Mouse (Mus musculus): ENCODE measurements around the gene BC005561. TPM values are rescaled to one million over a fixed set of nuclear protein-coding genes. Genes with fewer than 3 reads are reported as not detected.

Gene BC005561
- total RNA-seq, 2 experiments from 2014 or later = 3.3 to 5.0 TPM

GRCm38 (mm10) chr5:104571282-104571921, 63.2 kb downstream of the BC005561 start:
- ATAC-seq (replicated peaks; ENCODE audit: low FRiP score, poor library complexity, severe bottlenecking) = peak; percentile 100

Other genes with a start within 250 kb of the BC005561 start
- 1.3 and 8.5 TPM in 2 replicates for gene Ibsp, start 209.2 kb upstream of the BC005561 start, total RNA-seq (2015; ENCODE audit: low replicate concordance)
- gene Ibsp, start 209.2 kb upstream of the BC005561 start, total RNA-seq (2017; ENCODE audit: low replicate concordance) = 3.0 and 3.5 TPM in 2 replicates
- gene Mepe, start 183.0 kb upstream of the BC005561 start, total RNA-seq (2015; ENCODE audit: low replicate concordance) = not detected in 2 replicates
- not detected in 2 replicates for gene Mepe, start 183.0 kb upstream of the BC005561 start, total RNA-seq (2017; ENCODE audit: low replicate concordance)
- 4.4 and 16.3 TPM in 2 replicates for gene Spp1, start 73.2 kb upstream of the BC005561 start, total RNA-seq (2015; ENCODE audit: low replicate concordance)
- gene Spp1, start 73.2 kb upstream of the BC005561 start, total RNA-seq (2017; ENCODE audit: low replicate concordance) = 4.9 and 5.9 TPM in 2 replicates
- 0.21 and 0.38 TPM in 2 replicates for gene Pkd2, start 48.9 kb upstream of the BC005561 start, total RNA-seq (2015; ENCODE audit: low replicate concordance)
- 0.26 and 0.84 TPM in 2 replicates for gene Pkd2, start 48.9 kb upstream of the BC005561 start, total RNA-seq (2017; ENCODE audit: low replicate concordance)